Mouse (Mus musculus) G1E (cell line): Measurements from ENCODE around the gene Epas1. TPM values are rescaled to one million over a fixed set of nuclear protein-coding genes. Genes with fewer than 3 reads are reported as not detected.

Source experiments
- ATAC-seq: 2 replicates; pipeline ENCODE4 v1.8.0; 2016; ENCODE audit warnings: mild to moderate bottlenecking; ENCODE audit not compliant: insufficient number of reproducible peaks, poor library complexity, low FRiP score, severe bottlenecking; ENCODE audit errors: extremely low read depth
- DNase-seq: peaks from one replicate; pipeline ENCODE4 v3.0.0; 2012; ENCODE audit warnings: low spot score
- H3K27me3 ChIP-seq: 2 replicates; pipeline ENCODE4 v1.6.1; 2012; ENCODE audit warnings: mild to moderate bottlenecking, low read length, inconsistent platforms; ENCODE audit not compliant: insufficient read depth
- H3K36me3 ChIP-seq: replicated peaks from 2 replicates; pipeline ENCODE3; 2012; ENCODE audit warnings: mild to moderate bottlenecking, inconsistent platforms
- H3K4me1 ChIP-seq: 2 replicates; pipeline ENCODE4 v1.6.1; 2012; ENCODE audit warnings: low read depth, low read length, inconsistent platforms, mixed read lengths; ENCODE audit not compliant: insufficient read depth
- H3K4me3 ChIP-seq: 2 replicates; pipeline ENCODE4 v1.5.1; 2012; ENCODE audit warnings: low read depth, mild to moderate bottlenecking, inconsistent platforms, low read length, moderate library complexity, mixed read lengths
- H3K9me3 ChIP-seq: replicated peaks from 2 replicates; pipeline ENCODE4 v1.6.1; 2012; ENCODE audit warnings: inconsistent platforms
- CTCF ChIP-seq: IDR thresholded peaks from 2 replicates; pipeline ENCODE4 v1.5.1; 2012; ENCODE audit warnings: low read depth, low read length, inconsistent platforms, mixed read lengths
- GATA1 ChIP-seq: IDR thresholded peaks from 2 replicates; pipeline ENCODE4 v1.6.1; 2012; ENCODE audit warnings: borderline replicate concordance, low read length, inconsistent platforms, mixed read lengths
- GATA2 ChIP-seq: IDR thresholded peaks from 2 replicates; pipeline ENCODE4 v1.6.1; 2012; ENCODE audit warnings: low read depth, low read length, inconsistent platforms, borderline replicate concordance
- POLR2AphosphoS5 ChIP-seq: IDR thresholded peaks from 2 replicates; pipeline ENCODE4 v1.6.1; 2012; ENCODE audit warnings: low read depth, low read length, inconsistent platforms; ENCODE audit not compliant: insufficient replicate concordance
- TAL1 ChIP-seq: conservative IDR thresholded peaks from 2 replicates; pipeline ENCODE4 v1.6.1; 2012; ENCODE audit warnings: low read depth, low read length, inconsistent platforms, mixed read lengths
- polyA plus RNA-seq: library from polyadenylated mRNA; stranded (reverse); fragments of >175 nt; gene quantifications from 2 replicates; pipeline ENCODE4 v1.2.3, GENCODE M21; 2012
- total RNA-seq, 2 experiments: library from RNA; stranded (forward) in 1 of 2; stranded (reverse) in 1 of 2; fragments of 200-1000 nt in 1 of 2; fragments of >200 nt in 1 of 2; fragmentation: Nextera tagmentation in 1 of 2; gene quantifications; 2 replicates each; pipeline ENCODE4 v1.2.3; 2014 to 2017

Epas1 gene
- total and polyA plus RNA-seq, 3 experiments, result 0.05 TPM; not detected in 2

DNA sequence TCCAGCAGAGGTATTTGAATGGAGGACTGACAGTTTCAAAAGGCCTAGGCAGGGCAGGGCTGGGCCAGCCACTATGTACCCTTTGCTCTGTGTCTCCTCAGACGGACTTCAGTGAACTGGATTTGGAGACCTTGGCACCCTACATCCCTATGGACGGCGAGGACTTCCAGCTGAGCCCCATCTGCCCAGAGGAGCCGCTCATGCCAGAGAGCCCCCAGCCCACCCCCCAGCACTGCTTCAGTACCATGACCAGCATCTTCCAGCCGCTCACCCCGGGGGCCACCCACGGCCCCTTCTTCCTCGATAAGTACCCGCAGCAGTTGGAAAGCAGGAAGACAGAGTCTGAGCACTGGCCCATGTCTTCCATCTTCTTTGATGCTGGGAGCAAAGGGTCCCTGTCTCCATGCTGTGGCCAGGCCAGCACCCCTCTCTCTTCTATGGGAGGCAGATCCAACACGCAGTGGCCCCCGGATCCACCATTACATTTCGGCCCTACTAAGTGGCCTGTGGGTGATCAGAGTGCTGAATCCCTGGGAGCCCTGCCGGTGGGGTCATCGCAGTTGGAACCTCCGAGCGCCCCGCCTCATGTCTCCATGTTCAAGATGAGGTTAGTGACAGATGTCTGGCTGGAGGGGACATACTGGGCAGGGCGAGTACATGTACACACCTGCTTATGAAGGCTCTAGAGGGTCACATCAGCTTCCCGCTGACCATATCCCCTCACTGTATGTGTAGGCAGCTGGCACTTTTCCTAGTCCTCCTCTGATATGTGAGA, 74.1 kb downstream of the Epas1 start:
- TF ChIP-seq POLR2AphosphoS5, result no peak
- no peak for TF ChIP-seq CTCF
- TF ChIP-seq GATA2, result no peak
- TF ChIP-seq TAL1, result no peak
- no peak for TF ChIP-seq GATA1
- Histone ChIP-seq H3K4me1 (no peaks in the 10 kb centered on the region), H3K27me3 (no peaks in the 10 kb centered on the region; the same call in 1 of the 2 replicates), H3K9me3 (peaks cover 69% of the 10 kb centered on the region), H3K4me3 (no peak overlapping the region), H3K36me3 (no peaks in the 10 kb centered on the region)
- DNase-seq, result no peak
- ATAC-seq, result no peak

GRCm38 (mm10) chr17:86828500-86828899, 75.0 kb downstream of the Epas1 start:
- ATAC-seq (no peak), DNase-seq (no peak)
- Histone ChIP-seq H3K27me3 (no peaks in the 10 kb centered on the region; the same call in 1 of the 2 replicates), H3K4me1 (no peaks in the 10 kb centered on the region), H3K9me3 (peaks cover 70% of the 10 kb centered on the region), H3K36me3 (no peaks in the 10 kb centered on the region), H3K4me3 (no peak overlapping the region)
- TF ChIP-seq POLR2AphosphoS5 (no peak), GATA2 (no peak), TAL1 (no peak), CTCF (no peak), GATA1 (no peak)

DNA sequence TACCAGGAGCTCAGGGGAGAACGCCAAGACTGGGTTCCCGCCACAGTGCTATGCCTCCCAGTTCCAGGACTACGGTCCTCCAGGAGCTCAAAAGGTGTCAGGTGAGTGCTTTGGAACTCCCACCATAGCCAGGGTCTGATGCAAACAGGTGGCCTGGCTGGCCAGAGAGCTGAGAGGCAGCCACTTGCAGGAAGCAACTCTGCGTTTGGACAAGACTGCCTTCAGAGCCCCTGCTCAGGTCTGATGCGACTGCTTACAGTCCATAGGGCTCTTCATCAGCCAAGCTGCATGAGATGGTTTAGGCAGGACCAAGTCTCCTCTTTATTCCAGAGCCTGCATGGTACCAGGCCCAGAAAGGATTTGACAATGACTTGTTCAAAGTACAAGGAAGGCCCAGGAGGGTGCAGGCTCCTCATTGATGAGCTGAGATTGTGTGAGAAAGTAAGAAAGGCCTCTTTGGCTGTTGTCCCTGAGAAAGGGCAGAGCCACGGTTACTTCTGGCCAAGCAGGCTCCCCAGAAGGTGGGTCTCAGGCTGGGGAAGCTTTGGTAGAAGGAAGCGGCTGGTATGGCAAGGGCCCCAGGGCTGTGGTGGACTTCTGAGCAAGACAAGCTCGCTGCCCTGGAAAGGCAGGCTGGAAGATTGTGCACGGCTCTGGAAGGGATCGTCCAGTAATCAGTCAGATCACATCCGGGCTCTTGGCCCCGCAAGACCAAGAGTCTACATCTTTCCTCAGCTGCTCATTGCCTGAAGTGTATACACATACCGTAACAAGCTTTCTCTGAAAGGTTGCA, 76.1 kb downstream of the Epas1 start:
- no peak overlapping the region for H3K4me3 ChIP-seq
- H3K27me3 ChIP-seq, result no peaks in the 10 kb centered on the region; the same call in 1 of the 2 replicates
- no peaks in the 10 kb centered on the region for H3K36me3 ChIP-seq
- peaks cover 64% of the 10 kb centered on the region for H3K9me3 ChIP-seq
- H3K4me1 ChIP-seq, result no peaks in the 10 kb centered on the region
- ATAC-seq (no peak), DNase-seq (no peak)
- no peak for TF ChIP-seq POLR2AphosphoS5
- no peak for TF ChIP-seq CTCF
- no peak for TF ChIP-seq GATA1
- no peak for TF ChIP-seq GATA2
- TF ChIP-seq TAL1, result no peak

GRCm38 (mm10) chr17:86830893-86831292, 77.4 kb downstream of the Epas1 start:
- TF ChIP-seq TAL1 (no peak), CTCF (no peak), GATA2 (no peak), POLR2AphosphoS5 (no peak), GATA1 (no peak)
- DNase-seq (no peak), ATAC-seq (no peak)
- no peaks in the 10 kb centered on the region for H3K4me1 ChIP-seq
- H3K9me3 ChIP-seq, result peaks cover 58% of the 10 kb centered on the region
- H3K4me3 ChIP-seq, result no peak overlapping the region
- no peaks in the 10 kb centered on the region for H3K27me3 ChIP-seq
- H3K36me3 ChIP-seq, result no peaks in the 10 kb centered on the region

DNA sequence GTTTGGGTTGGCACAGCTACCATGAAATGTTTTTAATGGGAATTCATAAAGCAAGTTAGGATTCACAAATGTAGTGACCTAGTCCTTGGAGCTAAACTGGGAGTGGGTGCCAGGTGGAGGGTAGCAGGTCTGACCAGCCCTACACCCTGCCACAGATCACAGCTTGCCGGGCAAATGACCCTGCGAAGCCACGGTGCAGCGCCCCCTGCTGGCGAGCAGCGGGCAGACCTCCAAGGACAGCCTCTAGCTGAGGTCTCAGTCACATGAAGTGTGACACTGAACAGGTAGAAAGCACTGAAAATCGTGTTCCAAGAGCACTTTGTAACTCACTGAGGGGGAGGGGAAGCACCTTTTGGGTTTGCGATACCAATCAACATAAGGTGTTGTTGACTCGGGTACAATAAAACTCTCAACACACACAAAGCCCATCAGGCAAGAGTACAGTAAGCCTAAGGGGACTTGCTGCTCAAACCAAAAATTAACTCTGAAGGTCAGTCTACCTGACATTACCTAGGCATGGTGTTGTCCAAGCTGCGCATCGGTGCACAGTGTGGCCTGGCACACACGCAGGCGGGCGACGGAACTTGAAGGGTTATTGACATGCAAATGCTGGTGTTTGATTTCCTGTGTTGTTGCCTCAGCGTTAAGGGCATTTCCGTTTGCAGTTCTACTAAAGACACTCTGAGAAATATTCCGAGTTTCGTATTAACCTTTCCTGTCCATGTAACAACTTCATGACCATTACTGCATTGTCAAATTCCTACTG, 79.2 kb downstream of the Epas1 start:
- Histone ChIP-seq H3K4me3 (no peak overlapping the region), H3K4me1 (no peaks in the 10 kb centered on the region), H3K36me3 (no peaks in the 10 kb centered on the region), H3K9me3 (peaks cover 52% of the 10 kb centered on the region), H3K27me3 (no peaks in the 10 kb centered on the region)
- TF ChIP-seq CTCF (peak; percentile 40; the same call in 1 of the 2 replicates), POLR2AphosphoS5 (no peak)
- DNase-seq (no peak), ATAC-seq (no peak)

DNA sequence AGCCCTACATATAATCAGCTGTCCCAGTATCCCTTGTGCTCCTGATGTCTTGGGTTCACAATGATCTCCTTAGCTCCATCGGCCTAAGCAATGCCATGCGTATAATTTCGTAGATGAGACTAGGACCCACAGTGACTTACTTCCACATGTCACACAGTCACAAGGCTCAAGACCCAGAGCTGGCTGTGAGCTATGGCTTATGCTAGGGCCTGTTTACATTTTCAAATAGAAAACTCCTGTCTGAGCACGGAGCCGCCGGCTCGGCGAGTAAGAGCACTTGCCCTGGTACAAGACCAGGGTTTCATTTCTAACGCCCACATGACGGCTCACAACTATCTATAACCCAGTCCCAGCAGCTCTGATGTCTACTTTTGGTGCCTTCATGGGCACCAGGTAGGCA, 80.4 kb downstream of the Epas1 start:
- no peaks in the 10 kb centered on the region for H3K4me1 ChIP-seq
- H3K4me3 ChIP-seq, result no peak overlapping the region
- peaks cover 44% of the 10 kb centered on the region for H3K9me3 ChIP-seq
- no peak for DNase-seq
- H3K27me3 ChIP-seq, result no peaks in the 10 kb centered on the region
- ATAC-seq, result no peak
- no peaks in the 10 kb centered on the region for H3K36me3 ChIP-seq
- TF ChIP-seq CTCF, result no peak
- TF ChIP-seq POLR2AphosphoS5, result no peak
